Mouse (Mus musculus): ENCODE data around the gene Stum.

DNA sequence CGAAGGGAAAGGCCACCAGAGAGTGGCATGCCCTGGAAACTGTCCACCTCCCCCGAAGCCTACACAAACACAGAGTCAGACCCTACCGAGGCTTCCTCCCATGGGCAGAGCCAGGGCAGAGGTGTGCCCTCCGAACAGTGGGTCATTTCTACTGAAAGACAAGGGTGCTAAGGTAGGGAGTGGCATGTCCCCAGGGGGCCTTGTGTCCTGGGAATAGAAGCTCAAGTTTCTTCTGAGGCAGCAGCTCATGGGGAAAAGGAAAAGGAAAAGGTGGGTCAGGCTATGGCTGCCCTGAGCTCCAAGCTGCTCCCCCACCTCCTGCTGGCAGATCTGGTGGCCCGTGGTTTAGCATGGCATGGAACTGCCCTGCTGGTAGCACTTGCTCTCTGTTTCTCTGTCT is 73.5 kb downstream of the Stum start:
- peak; percentile 37; the same call in 1 of the 2 replicates for TF ChIP-seq CTCF (IDR thresholded peaks at IDR 0.05)
- no peak for TF ChIP-seq EP300 (IDR thresholded peaks at IDR 0.05)
